In genomic region chr10:118121937-118122285, GRCm38 (mm10) we compare ENCODE assay signal across 8 mouse cellular contexts. TPM values are rescaled to one million over a fixed set of nuclear protein-coding genes. Genes with fewer than 3 reads are reported as not detected.
DNase-seq lines count a peak whose midpoint lies in the region; ATAC-seq lines count a peak whose summit lies in the region.

No protein-coding gene starts in this region.

- no peak for ATAC-seq in kidney, embryonic 16.5 days (ENCODE audit: low FRiP score, low TSS enrichment)
- peak; percentile 45 for ATAC-seq in megakaryocyte progenitor cell, adult 5-6 weeks (replicated peaks; ENCODE audit: poor library complexity)
- ATAC-seq in megakaryocyte-erythroid progenitor cell, adult 5-6 weeks (replicated peaks; ENCODE audit: low FRiP score, low TSS enrichment, poor library complexity, severe bottlenecking): no peak

- H3K4me2 ChIP-seq in kidney, embryonic 16.5 days (replicated peaks; ENCODE audit: low read depth, low read length): peak overlapping the region; percentile 24; the same call in 1 of the 2 replicates

- WGBS in kidney, embryonic 16.5 days: 57% methylated on average over 13 of the region's 13 CpGs
- WGBS in heart, embryonic 10.5 days: 50% methylated on average over 13 of the region's 13 CpGs

- H3K4me3 ChIP-seq in kidney, embryonic 16.5 days (ENCODE audit: low read length): no peak overlapping the region
- H3K4me3 ChIP-seq in heart, embryonic 10.5 days: 0 out of 2 replicates have a peak overlapping the region, but pooled peaks have one; percentile 3

- no peak overlapping the region for H3K27ac ChIP-seq in kidney, embryonic 16.5 days (ENCODE audit: low read length)
- H3K27ac ChIP-seq in heart, embryonic 10.5 days: no peak overlapping the region

- no peak for DNase-seq in kidney, postnatal 36 days
- DNase-seq in T-cell, adult 2 months (ENCODE audit: low spot score): peak; percentile 51
- no peak for DNase-seq in heart, embryonic 10.5 days (ENCODE audit: low spot score)
- DNase-seq in thymus, postnatal 0 days (ENCODE audit: low spot score): peak; percentile 86
- no peak for DNase-seq in frontal cortex, postnatal 25 days (ENCODE audit: low spot score in 2 of 2)

- H3K9ac ChIP-seq in kidney, embryonic 16.5 days (replicated peaks; ENCODE audit: low read length): no peak overlapping the region

- no peaks in the 10 kb centered on the region for H3K27me3 ChIP-seq in kidney, embryonic 16.5 days (ENCODE audit: insufficient read depth, low read length)
- no peaks in the 10 kb centered on the region for H3K27me3 ChIP-seq in heart, embryonic 10.5 days (ENCODE audit: insufficient read depth, poor library complexity, severe bottlenecking)

- no peaks in the 10 kb centered on the region for H3K36me3 ChIP-seq in kidney, embryonic 16.5 days (ENCODE audit: insufficient read depth, low read length)
- no peaks in the 10 kb centered on the region for H3K36me3 ChIP-seq in heart, embryonic 10.5 days

- H3K4me1 ChIP-seq in kidney, embryonic 16.5 days (ENCODE audit: insufficient read depth, low read length): 0 out of 2 replicates have a peak, but pooled peaks cover 6% of the 10 kb centered on the region
- no peaks in the 10 kb centered on the region; the same call in 1 of the 2 replicates for H3K4me1 ChIP-seq in heart, embryonic 10.5 days

- H3K9me3 ChIP-seq in kidney, embryonic 16.5 days (ENCODE audit: low read length): no peaks in the 10 kb centered on the region
- no peaks in the 10 kb centered on the region for H3K9me3 ChIP-seq in heart, embryonic 10.5 days

RNA-seq across cellular contexts. Expression of gene Mdm1, which starts 19.7 kb away (rescaled TPM):
- 26.7 and 27.1 TPM in 2 replicates for polyA plus RNA-seq in kidney, embryonic 16.5 days (2015; fragmentation: Nextera tagmentation; extraction: Ambion mirVana)
- 21.9 and 28.7 TPM in 2 replicates for polyA plus RNA-seq in heart, embryonic 10.5 days (2016; fragmentation: Nextera tagmentation; extraction: Ambion mirVana)
- 10.2 and 13.4 TPM in 2 replicates for total RNA-seq in megakaryocyte progenitor cell, adult 5-6 weeks (2015)
- 35.6 and 35.9 TPM in 2 replicates for total RNA-seq in megakaryocyte progenitor cell, adult 5-6 weeks (2017)
- polyA plus RNA-seq in thymus, postnatal 0 days (2015; fragmentation: Nextera tagmentation; extraction: Ambion mirVana): 32.8 and 34.7 TPM in 2 replicates
- total RNA-seq in megakaryocyte-erythroid progenitor cell, adult 5-6 weeks (2014; fragmentation: Nextera tagmentation): 10.9 and 13.6 TPM in 2 replicates
- 25.2 and 29.6 TPM in 2 replicates for total RNA-seq in megakaryocyte-erythroid progenitor cell, adult 5-6 weeks (2017)

Comparison
In these comparisons a context has a peak if more than half of its experiments do, and no peak if none do; other contexts are left out.
1. DNase-seq: peak in T-cell, adult 2 months (single experiment) and thymus, postnatal 0 days (single experiment); none in kidney, postnatal 36 days (0 of 2), heart, embryonic 10.5 days (single experiment) and frontal cortex, postnatal 25 days (0 of 2).